Mouse (Mus musculus) CH12.LX (cell line): ENCODE data around the gene Pigf. TPM values are rescaled to one million over a fixed set of nuclear protein-coding genes. Genes with fewer than 3 reads are reported as not detected.

Experiments
- DNase-seq: peaks from one replicate; pipeline ENCODE4 v3.0.0-alpha.2; 2013; ENCODE audit errors: extremely low read depth
- H3K27ac ChIP-seq: 2 replicates; pipeline ENCODE4 v1.5.1; 2012; ENCODE audit warnings: low read depth, mild to moderate bottlenecking, control low read depth, moderate library complexity; ENCODE audit not compliant: insufficient read depth
- H3K27me3 ChIP-seq: replicated peaks from 2 replicates; pipeline ENCODE3; 2012; ENCODE audit warnings: inconsistent platforms
- H3K36me3 ChIP-seq, 2 experiments: replicated peaks in 1 of 2; 2 replicates each; pipeline versions ENCODE3 to v1.6.1; 2012; ENCODE audit warnings: inconsistent platforms in 1 of 2, low read length in 1 of 2, mild to moderate bottlenecking in 1 of 2, mixed read lengths in 1 of 2, moderate library complexity in 1 of 2; ENCODE audit not compliant: control insufficient read depth in 1 of 2, insufficient read depth in 1 of 2
- H3K4me1 ChIP-seq, 2 experiments: 2 replicates each; pipeline ENCODE4 v1.6.1; 2012; ENCODE audit warnings: inconsistent platforms in 1 of 2, moderate library complexity in 1 of 2; ENCODE audit not compliant: insufficient read depth in 2 of 2, control insufficient read depth in 1 of 2
- H3K4me2 ChIP-seq: 2 replicates; pipeline ENCODE4 v1.6.1; 2012; ENCODE audit warnings: low read depth, mild to moderate bottlenecking, control low read depth; ENCODE audit not compliant: poor library complexity, insufficient read depth, severe bottlenecking
- H3K4me3 ChIP-seq, 3 experiments: fragments of 150-350 bp in 1 of 3; sonication (generic) in 1 of 3; replicated peaks in 1 of 3; 2 replicates each; pipeline versions ENCODE3 to v1.5.1; 2011 to 2012; ENCODE audit warnings: low read depth in 2 of 3, low read length in 2 of 3, mild to moderate bottlenecking in 2 of 3, moderate library complexity in 2 of 3, control low read depth in 1 of 3, improper control_type of control experiment in 1 of 3, inconsistent platforms in 1 of 3, mixed read lengths in 1 of 3; ENCODE audit not compliant: poor library complexity in 1 of 3
- H3K79me2 ChIP-seq: replicated peaks from 2 replicates; pipeline ENCODE4 v1.6.1; 2012; ENCODE audit warnings: mild to moderate bottlenecking, moderate library complexity; ENCODE audit not compliant: control insufficient read depth, poor library complexity, insufficient read depth, severe bottlenecking; ENCODE audit errors: extremely low read depth
- H3K9ac ChIP-seq: 2 replicates; pipeline ENCODE4 v1.6.1; 2012; ENCODE audit warnings: low read depth, mild to moderate bottlenecking, control low read depth, moderate library complexity; ENCODE audit not compliant: insufficient read depth
- H3K9me3 ChIP-seq: replicated peaks from 2 replicates; pipeline ENCODE3; 2012; ENCODE audit warnings: low read length, inconsistent platforms, mixed read lengths
- BHLHE40 ChIP-seq: IDR thresholded peaks from 2 replicates; pipeline ENCODE4 v1.6.1; 2011; ENCODE audit warnings: mild to moderate bottlenecking, low read depth, low read length, improper control_type of control experiment
- CHD2 ChIP-seq: IDR thresholded peaks from 2 replicates; pipeline ENCODE4 v1.6.1; 2011; ENCODE audit warnings: low read length, improper control_type of control experiment
- CTCF ChIP-seq, 2 experiments: IDR thresholded peaks in 1 of 2; conservative IDR thresholded peaks in 1 of 2; 2 replicates each; pipeline ENCODE4 v1.5.1; 2011 to 2012; ENCODE audit warnings: low read depth in 2 of 2, low read length in 2 of 2, improper control_type of control experiment in 1 of 2, inconsistent platforms in 1 of 2, mild to moderate bottlenecking in 1 of 2, moderate library complexity in 1 of 2
- E2F4 ChIP-seq: IDR thresholded peaks from 2 replicates; pipeline ENCODE4 v1.6.1; 2011; ENCODE audit warnings: low read depth, low read length, improper control_type of control experiment; ENCODE audit not compliant: insufficient replicate concordance
- EP300 ChIP-seq: IDR thresholded peaks from 2 replicates; pipeline ENCODE4 v1.6.1; 2011; ENCODE audit warnings: low read length, improper control_type of control experiment
- GABPA ChIP-seq: IDR thresholded peaks from 2 replicates; pipeline ENCODE4 v1.6.1; 2012; ENCODE audit warnings: low read depth, low read length, improper control_type of control experiment, inconsistent platforms; ENCODE audit not compliant: insufficient replicate concordance
- JUN ChIP-seq: IDR thresholded peaks from 2 replicates; pipeline ENCODE4 v1.6.1; 2011; ENCODE audit warnings: low read depth, mild to moderate bottlenecking, low read length, improper control_type of control experiment, moderate library complexity; ENCODE audit not compliant: insufficient read depth
- MAFK ChIP-seq: IDR thresholded peaks from 2 replicates; pipeline ENCODE4 v1.6.1; 2011; ENCODE audit warnings: low read length, improper control_type of control experiment; ENCODE audit not compliant: insufficient replicate concordance
- MAX ChIP-seq: IDR thresholded peaks from 2 replicates; pipeline ENCODE4 v1.6.1; 2011; ENCODE audit warnings: low read length, improper control_type of control experiment
- MAZ ChIP-seq: IDR thresholded peaks from 2 replicates; pipeline ENCODE4 v1.6.1; 2012; ENCODE audit warnings: low read depth, mild to moderate bottlenecking, inconsistent platforms, low read length, improper control_type of control experiment, moderate library complexity
- MXI1 ChIP-seq: IDR thresholded peaks from 2 replicates; pipeline ENCODE4 v1.6.1; 2011; ENCODE audit warnings: mild to moderate bottlenecking, low read depth, low read length, improper control_type of control experiment
- MYC ChIP-seq: IDR thresholded peaks from 2 replicates; pipeline ENCODE4 v1.6.1; 2011; ENCODE audit warnings: low read depth, mild to moderate bottlenecking, improper control_type of control experiment, low read length
- NELFE ChIP-seq: IDR thresholded peaks from 2 replicates; pipeline ENCODE4 v1.6.1; 2011; ENCODE audit warnings: low read depth, low read length, improper control_type of control experiment
- NRF1 ChIP-seq: IDR thresholded peaks from 2 replicates; pipeline ENCODE4 v1.6.1; 2014; ENCODE audit warnings: low read depth, mild to moderate bottlenecking, inconsistent platforms, low read length, improper control_type of control experiment, moderate library complexity
- PAX5 ChIP-seq: IDR thresholded peaks from 2 replicates; pipeline ENCODE4 v1.6.1; 2012; ENCODE audit warnings: low read length, inconsistent platforms, mixed read lengths
- POLR2AphosphoS2 ChIP-seq: IDR thresholded peaks from 2 replicates; pipeline ENCODE4 v1.6.1; 2011; ENCODE audit warnings: low read depth, low read length, improper control_type of control experiment
- RAD21 ChIP-seq: IDR thresholded peaks from 2 replicates; pipeline ENCODE4 v1.6.1; 2011; ENCODE audit warnings: low read depth, mild to moderate bottlenecking, low read length, improper control_type of control experiment, moderate library complexity
- RCOR1 ChIP-seq: conservative IDR thresholded peaks from 2 replicates; pipeline ENCODE4 v1.6.1; 2012; ENCODE audit warnings: low read depth, mild to moderate bottlenecking, inconsistent platforms, low read length, improper control_type of control experiment
- SMC3 ChIP-seq: IDR thresholded peaks from 2 replicates; pipeline ENCODE4 v1.6.1; 2011; ENCODE audit warnings: low read depth, low read length, improper control_type of control experiment
- USF2 ChIP-seq: conservative IDR thresholded peaks from 2 replicates; pipeline ENCODE4 v1.6.1; 2011; ENCODE audit warnings: low read depth, low read length, improper control_type of control experiment
- ZMIZ1 ChIP-seq: IDR thresholded peaks from 2 replicates; pipeline ENCODE4 v1.6.1; 2012; ENCODE audit warnings: low read depth, mild to moderate bottlenecking, inconsistent platforms, low read length, improper control_type of control experiment
- dilution Hi-C: fragments of 300-500 bp; cut with MboI; formaldehyde crosslinking; loops from 2 replicates; pipeline ENCODE4 v1.14.3; 2020; ENCODE audit warnings: low sequenced_read_pairs; ENCODE audit not compliant: extremely low pct_unique_long_range_greater_than_20kb, extremely low pct_ligation_motif_present
- in situ Hi-C: fragments of 300-500 bp; cut with MboI; formaldehyde crosslinking; loops from 3 replicates; pipeline ENCODE4 v1.14.3; 2019; ENCODE audit warnings: low sequenced_read_pairs, low pct_ligation_motif_present, low pct_unique_long_range_greater_than_20kb, mixed read lengths
- polyA plus RNA-seq: library from polyadenylated mRNA; unstranded; fragments of >175 nt; gene quantifications from 2 replicates; pipeline ENCODE4 v1.2.1, GENCODE M21; 2012; ENCODE audit warnings: low read depth; ENCODE audit not compliant: insufficient read length
- total RNA-seq, 2 experiments: library from RNA; depleted of rRNA; stranded (reverse); fragments of 300-350 nt in 1 of 2; fragments of >200 nt in 1 of 2; gene quantifications; 2 replicates each; pipeline ENCODE4 v1.2.3; 2012 to 2014

Pigf gene
- total and polyA plus RNA-seq, 3 experiments, result 33.6 to 70.8 (median 37.6) TPM

DNA sequence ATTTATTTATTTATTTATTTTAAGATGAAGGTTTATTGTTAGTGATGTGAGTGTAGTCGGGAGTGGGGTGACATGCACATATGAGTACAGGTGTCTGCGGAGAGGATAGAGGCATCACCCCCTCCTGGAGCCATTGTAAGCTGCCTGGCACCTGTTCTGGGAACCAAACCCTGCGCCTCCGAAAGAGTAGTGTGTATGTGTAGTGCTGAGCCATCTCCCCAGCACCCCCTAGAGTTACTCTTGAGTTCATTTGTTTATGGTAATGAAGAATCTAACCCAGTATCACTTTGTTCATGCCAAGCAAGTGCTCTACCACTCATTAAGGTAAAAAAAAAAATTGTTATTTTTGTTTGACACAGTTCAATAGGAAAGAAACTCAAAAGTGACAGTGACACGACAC is 37.0 kb downstream of the Pigf start:
- TF ChIP-seq RAD21, result peak; percentile 22
- TF ChIP-seq E2F4, result no peak
- no peak for TF ChIP-seq USF2
- peak in 1 of 2 experiments; percentile 39; a peak in 2 of 4 replicates for TF ChIP-seq CTCF (conservative IDR thresholded peaks at IDR 0.05 in 1 of 2, IDR thresholded peaks at IDR 0.05 in 1 of 2; ENCODE audit: low read depth in 2 of 2, low read length in 2 of 2)
- no peak for TF ChIP-seq NRF1
- TF ChIP-seq MAZ, result no peak
- TF ChIP-seq EP300, result no peak
- no peak for TF ChIP-seq RCOR1
- H3K27ac ChIP-seq, result no peak overlapping the region
- H3K9ac ChIP-seq, result no peak overlapping the region
- dilution Hi-C loops (no loop called here), in situ Hi-C loops (no loop called here)
- no peak overlapping the region for H3K4me3 ChIP-seq
- H3K4me2 ChIP-seq, result no peak overlapping the region
- H3K27me3 ChIP-seq, result no peaks in the 10 kb centered on the region
- H3K4me1 ChIP-seq, result peaks cover 7 to 32% of the 10 kb centered on the region in 2 experiments
- no peak for DNase-seq
- peaks cover 3% of the 10 kb centered on the region for H3K79me2 ChIP-seq
- no peaks in the 10 kb centered on the region for H3K9me3 ChIP-seq
- peaks cover 10 to 80% of the 10 kb centered on the region in 2 experiments for H3K36me3 ChIP-seq

DNA sequence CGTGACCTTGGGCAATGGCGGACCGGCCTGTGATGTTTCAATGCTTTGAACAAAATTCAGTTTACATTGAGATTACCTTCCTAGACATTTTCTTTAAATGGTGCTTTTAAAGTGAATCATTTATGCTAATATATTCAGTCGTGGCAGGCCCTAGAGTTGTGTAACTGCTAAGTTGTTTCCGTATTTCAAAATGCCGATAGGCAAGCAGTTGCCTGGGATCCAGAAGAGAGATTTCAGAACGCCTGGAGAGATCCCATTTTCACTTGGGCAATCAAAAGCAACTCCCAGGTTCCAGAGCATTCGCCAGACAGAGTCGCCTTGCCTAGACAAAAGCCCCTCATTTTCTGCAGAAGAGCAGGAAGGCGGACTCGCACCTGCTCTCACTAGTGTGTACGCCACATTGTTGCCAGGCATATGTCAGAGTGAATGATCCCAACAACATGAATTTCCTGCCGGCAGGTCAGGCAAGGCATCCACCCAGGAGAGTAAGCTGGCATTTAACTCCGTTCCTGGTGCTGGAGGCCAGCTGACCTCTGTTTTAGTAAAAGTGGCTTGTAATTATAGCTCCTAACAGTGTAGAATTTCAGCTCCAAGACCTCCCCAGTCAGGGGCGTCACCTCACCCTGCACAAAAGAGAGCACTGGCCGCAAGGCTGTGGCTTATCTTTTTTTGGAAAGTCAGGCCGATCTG is 38.6 kb downstream of the Pigf start:
- Histone ChIP-seq H3K4me1 (peaks cover 11 to 32% of the 10 kb centered on the region in 2 experiments), H3K36me3 (peaks cover 23 to 85% of the 10 kb centered on the region in 2 experiments), H3K4me2 (no peak overlapping the region), H3K79me2 (no peaks in the 10 kb centered on the region; the same call in 1 of the 2 replicates), H3K27ac (no peak overlapping the region), H3K9ac (no peak overlapping the region), H3K27me3 (no peaks in the 10 kb centered on the region), H3K9me3 (no peaks in the 10 kb centered on the region), H3K4me3 (no peak overlapping the region)
- TF ChIP-seq MYC, result no peak
- TF ChIP-seq POLR2AphosphoS2, result no peak
- no peak for TF ChIP-seq MAX
- no peak for TF ChIP-seq BHLHE40
- no peak for TF ChIP-seq GABPA
- TF ChIP-seq USF2, result no peak
- no peak for TF ChIP-seq PAX5
- dilution Hi-C loops (no loop called here), in situ Hi-C loops (no loop called here)
- DNase-seq, result no peak

DNA sequence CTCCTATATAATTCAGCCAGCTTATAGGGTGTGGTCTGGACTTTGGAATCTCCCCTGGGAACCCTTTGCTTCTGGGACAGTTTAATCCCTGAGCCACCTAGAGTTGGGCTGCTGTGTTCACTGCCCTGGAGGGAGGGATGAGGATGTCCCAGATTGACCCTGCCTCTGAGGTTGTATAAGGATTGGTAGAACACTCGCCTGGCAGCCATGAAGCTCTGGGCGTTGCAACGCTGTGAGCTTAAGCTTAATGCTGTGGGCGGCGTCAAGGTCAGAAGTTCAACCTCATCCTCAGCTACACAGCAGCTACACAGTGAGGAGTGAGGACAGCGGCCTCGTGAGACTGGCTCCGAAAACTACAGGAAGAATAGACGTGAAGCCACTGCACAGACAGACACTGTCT is 42.7 kb downstream of the Pigf start:
- no peak for DNase-seq
- H3K4me1 ChIP-seq, result peaks cover 10 to 18% of the 10 kb centered on the region in 2 experiments
- no peak overlapping the region for H3K27ac ChIP-seq
- H3K4me2 ChIP-seq, result no peak overlapping the region
- H3K79me2 ChIP-seq, result no peaks in the 10 kb centered on the region
- dilution Hi-C loops, result no loop called here
- H3K36me3 ChIP-seq, result peaks cover 43 to 94% of the 10 kb centered on the region in 2 experiments
- H3K9me3 ChIP-seq, result no peaks in the 10 kb centered on the region
- no peak overlapping the region for H3K9ac ChIP-seq
- H3K4me3 ChIP-seq, result no peak overlapping the region
- H3K27me3 ChIP-seq, result no peaks in the 10 kb centered on the region
- TF ChIP-seq RAD21 (no peak), SMC3 (no peak), NRF1 (no peak), CTCF (conservative IDR thresholded peaks at IDR 0.05 in 1 of 2, IDR thresholded peaks at IDR 0.05 in 1 of 2; ENCODE audit: low read depth in 2 of 2, low read length in 2 of 2) (no peak), JUN (no peak), NELFE (no peak), ZMIZ1 (no peak), MAFK (no peak), CHD2 (no peak), MXI1 (no peak), BHLHE40 (no peak)
- in situ Hi-C loops, result no loop called here
